15 mouse cellular contexts compared by ENCODE assay signal in genomic region chr9:11513806-11514496, GRCm38 (mm10).
DNase-seq lines count a peak whose midpoint lies in the region; ATAC-seq and TF ChIP-seq lines count a peak whose summit lies in the region.
"Had no signal": no experiment of that assay in that cellular context is flagged by ENCODE, and none has a peak within 500 bp of the region (broad histone marks: within the 10 kb centered on the region; RNA-seq: fewer than 3 reads in every experiment).

No protein-coding gene starts in this region.

- H3K4me2 ChIP-seq in limb, embryonic 14.5 days (replicated peaks; ENCODE audit: low read depth, low read length, severe bottlenecking) = no peak overlapping the region
- no peak overlapping the region for H3K4me2 ChIP-seq in intestine, postnatal 0 days (replicated peaks; ENCODE audit: low read depth)
- H3K4me2 ChIP-seq in hindbrain, embryonic 11.5 days (replicated peaks; ENCODE audit: low read depth, low read length) = no peak overlapping the region
- H3K4me2 ChIP-seq: forebrain, embryonic 15.5 days; heart, embryonic 15.5 days; liver, embryonic 12.5 days had no signal

- no peak overlapping the region for H3K4me3 ChIP-seq in spleen, adult 2 months (ENCODE audit: extremely low read depth, insufficient read depth, insufficient read length)
- H3K4me3 ChIP-seq in limb, embryonic 14.5 days (replicated peaks; ENCODE audit: low read length) = no peak overlapping the region
- H3K4me3 ChIP-seq in intestine, postnatal 0 days (ENCODE audit: low read depth, low read length) = no peak overlapping the region
- no peak overlapping the region for H3K4me3 ChIP-seq in hindbrain, embryonic 11.5 days (ENCODE audit: low read depth, low read length)
- H3K4me3 ChIP-seq: forebrain, embryonic 15.5 days; heart, embryonic 15.5 days; liver, embryonic 12.5 days had no signal

- WGBS in spleen, adult 2 months = 39% methylated on average over 11 of the region's 11 CpGs
- WGBS in limb, embryonic 14.5 days = 84% methylated on average over 11 of the region's 11 CpGs
- 77% methylated on average over 11 of the region's 11 CpGs for WGBS in intestine, postnatal 0 days
- WGBS in hindbrain, embryonic 11.5 days = 87% methylated on average over 11 of the region's 11 CpGs

- H3K27ac ChIP-seq in spleen, adult 2 months (ENCODE audit: insufficient read depth, low read length) = peak overlapping the region; percentile 57; the same call in 1 of the 2 replicates
- no peak overlapping the region for H3K27ac ChIP-seq in limb, embryonic 14.5 days (replicated peaks; ENCODE audit: low read depth, low read length)
- no peak overlapping the region for H3K27ac ChIP-seq in intestine, postnatal 0 days (ENCODE audit: low read depth, low read length)
- H3K27ac ChIP-seq in hindbrain, embryonic 11.5 days (ENCODE audit: low read depth, low read length) = no peak overlapping the region
- H3K27ac ChIP-seq: forebrain, embryonic 15.5 days; heart, embryonic 15.5 days; hindbrain, postnatal 0 days; liver, embryonic 12.5 days had no signal

- no peaks in the 10 kb centered on the region for H3K4me1 ChIP-seq in spleen, adult 2 months (ENCODE audit: control insufficient read depth, insufficient read depth, insufficient read length)
- no peaks in the 10 kb centered on the region for H3K4me1 ChIP-seq in limb, embryonic 14.5 days (ENCODE audit: control insufficient read depth, insufficient read depth, low read length)
- no peaks in the 10 kb centered on the region for H3K4me1 ChIP-seq in intestine, postnatal 0 days (replicated peaks; ENCODE audit: control insufficient read depth, insufficient read depth, low read length)
- H3K4me1 ChIP-seq in hindbrain, embryonic 11.5 days (replicated peaks; ENCODE audit: control insufficient read depth, insufficient read depth, low read length) = no peaks in the 10 kb centered on the region
- H3K4me1 ChIP-seq: forebrain, embryonic 15.5 days; heart, embryonic 15.5 days; liver, embryonic 12.5 days had no signal

- no peak for TF ChIP-seq POLR2A in spleen, adult 2 months (IDR thresholded peaks at IDR 0.05; ENCODE audit: low read depth, low read length)
- TF ChIP-seq POLR2A in limb, embryonic 14.5 days (IDR thresholded peaks at IDR 0.05; ENCODE audit: borderline replicate concordance, extremely low read depth, insufficient read depth, insufficient read length) = no peak

- no peaks in the 10 kb centered on the region for H3K36me3 ChIP-seq in spleen, adult 2 months (ENCODE audit: control insufficient read depth, insufficient read depth, low read length)
- no peaks in the 10 kb centered on the region for H3K36me3 ChIP-seq in limb, embryonic 14.5 days (ENCODE audit: control insufficient read depth, insufficient read depth, low read length)
- no peaks in the 10 kb centered on the region for H3K36me3 ChIP-seq in intestine, postnatal 0 days (ENCODE audit: control insufficient read depth, insufficient read depth)
- H3K36me3 ChIP-seq in hindbrain, embryonic 11.5 days (ENCODE audit: control insufficient read depth, insufficient read depth, low read length) = no peaks in the 10 kb centered on the region
- H3K36me3 ChIP-seq: forebrain, embryonic 15.5 days; heart, embryonic 15.5 days; liver, embryonic 12.5 days had no signal

- no peaks in the 10 kb centered on the region for H3K27me3 ChIP-seq in spleen, adult 2 months (ENCODE audit: control insufficient read depth, insufficient read depth, low read length)
- H3K27me3 ChIP-seq in limb, embryonic 14.5 days (ENCODE audit: control insufficient read depth, insufficient read depth, low read length) = no peaks in the 10 kb centered on the region
- H3K27me3 ChIP-seq in intestine, postnatal 0 days (replicated peaks; ENCODE audit: control insufficient read depth, insufficient read depth, low read length) = no peaks in the 10 kb centered on the region
- H3K27me3 ChIP-seq in hindbrain, embryonic 11.5 days (ENCODE audit: control insufficient read depth, insufficient read depth, low read length) = no peaks in the 10 kb centered on the region
- H3K27me3 ChIP-seq: forebrain, embryonic 15.5 days; heart, embryonic 15.5 days; liver, embryonic 12.5 days had no signal

- no peak for TF ChIP-seq CTCF in spleen, adult 2 months (IDR thresholded peaks at IDR 0.05; ENCODE audit: extremely low read depth, insufficient read depth, insufficient read length, insufficient replicate concordance)
- TF ChIP-seq CTCF in intestine, postnatal 0 days (IDR thresholded peaks at IDR 0.05; ENCODE audit: low read depth) = no peak

- no peaks in the 10 kb centered on the region for H3K9me3 ChIP-seq in limb, embryonic 14.5 days (ENCODE audit: control insufficient read depth, low read length)
- no peaks in the 10 kb centered on the region for H3K9me3 ChIP-seq in intestine, postnatal 0 days (ENCODE audit: control insufficient read depth)
- no peaks in the 10 kb centered on the region for H3K9me3 ChIP-seq in hindbrain, embryonic 11.5 days (ENCODE audit: control insufficient read depth, low read length)
- H3K9me3 ChIP-seq: forebrain, embryonic 15.5 days; heart, embryonic 15.5 days had no signal

- peak in 1 of 2 experiments; percentile 59 for DNase-seq in spleen, adult 2 months (ENCODE audit: low read depth in 1 of 2, low spot score in 2 of 2)
- no peak for DNase-seq in spleen, postnatal 4 days (ENCODE audit: low spot score in 2 of 2)
- peak; percentile 69 for DNase-seq in Muller cell, postnatal 12 days (ENCODE audit: inconsistent ontology term)
- peak; percentile 4 for DNase-seq in limb, embryonic 14.5 days (ENCODE audit: low spot score)
- DNase-seq in thymus, postnatal 36 days = peak; percentile 12 to 14
- DNase-seq in gastrocnemius, adult 18-20 months (ENCODE audit: low spot score) = no peak
- no peak for DNase-seq in hindbrain, embryonic 11.5 days (ENCODE audit: low spot score)
- DNase-seq: cerebellum, adult 11-12 months; kidney, postnatal 10 days; spleen, adult 18-20 months had no signal

- H3K9ac ChIP-seq in limb, embryonic 14.5 days (ENCODE audit: low read depth, low read length, severe bottlenecking) = no peak overlapping the region
- no peak overlapping the region for H3K9ac ChIP-seq in intestine, postnatal 0 days (ENCODE audit: low read depth, low read length)
- no peak overlapping the region for H3K9ac ChIP-seq in hindbrain, embryonic 11.5 days (ENCODE audit: low read depth, low read length)
- H3K9ac ChIP-seq: forebrain, embryonic 15.5 days; heart, embryonic 15.5 days; liver, embryonic 12.5 days had no signal

- no peak for ATAC-seq in limb, embryonic 14.5 days (ENCODE audit: low FRiP score, low read depth)
- no peak for ATAC-seq in intestine, postnatal 0 days
- ATAC-seq in hindbrain, embryonic 11.5 days (ENCODE audit: low FRiP score) = no peak
- ATAC-seq: forebrain, embryonic 15.5 days; hindbrain, postnatal 0 days; liver, embryonic 12.5 days had no signal

Comparison
In these comparisons a context has a peak if more than half of its experiments do, and no peak if none do; other contexts are left out.
1. DNase-seq: peak in Muller cell, postnatal 12 days (single experiment), limb, embryonic 14.5 days (single experiment) and thymus, postnatal 36 days (2 of 2); none in spleen, postnatal 4 days (0 of 2), gastrocnemius, adult 18-20 months (single experiment) and hindbrain, embryonic 11.5 days (single experiment).